Mouse (Mus musculus) kidney, adult 2 months (tissue): ENCODE measurements at regions not wholly inside any gene's neighbourhood (a gene's known extent, or its start where the extent isn't known, plus 50 kb on each side); places are given as distances from the start of the nearest gene placed in this dataset.
A peak's percentile ranks its signal among the peaks of the same experiment; 100 is the strongest.

Experiments
- DNase-seq: peaks from one replicate; pipeline ENCODE4 v3.0.0; 2021
- H3K27ac ChIP-seq: fragments of 200-500 bp; 2 replicates; pipeline ENCODE4 v1.5.1; 2012; ENCODE audit warnings: low read depth, low read length, control low read depth, inconsistent platforms; ENCODE audit not compliant: insufficient read depth
- H3K27me3 ChIP-seq: fragments of 200-500 bp; replicated peaks from 2 replicates; pipeline ENCODE4 v1.6.1; 2012; ENCODE audit warnings: mild to moderate bottlenecking, moderate library complexity, low read length, inconsistent platforms; ENCODE audit not compliant: control insufficient read depth, insufficient read depth
- H3K36me3 ChIP-seq: fragments of 200-500 bp; 2 replicates; pipeline ENCODE4 v1.6.1; 2012; ENCODE audit warnings: mild to moderate bottlenecking, moderate library complexity, low read length, inconsistent platforms; ENCODE audit not compliant: control insufficient read depth, insufficient read depth
- H3K4me1 ChIP-seq: fragments of 200-500 bp; 2 replicates; pipeline ENCODE4 v1.6.1; 2011; ENCODE audit warnings: low read length; ENCODE audit not compliant: control insufficient read depth, insufficient read depth
- H3K4me3 ChIP-seq: fragments of 200-500 bp; 2 replicates; pipeline ENCODE4 v1.5.1; 2011; ENCODE audit warnings: mild to moderate bottlenecking, low read depth, low read length, control low read depth; ENCODE audit not compliant: insufficient read depth
- CTCF ChIP-seq: fragments of 200-500 bp; conservative IDR thresholded peaks from 2 replicates; pipeline ENCODE4 v1.5.1; 2011; ENCODE audit warnings: low read depth, mild to moderate bottlenecking, control low read depth, low read length, moderate library complexity, mixed read lengths; ENCODE audit not compliant: insufficient read depth, insufficient read length
- POLR2A ChIP-seq: fragments of 200-500 bp; IDR thresholded peaks from one replicate; pipeline ENCODE4 v1.6.1; 2011; ENCODE audit warnings: low read depth, low read length, control low read depth
- WGBS: fragments of 180-500 bp; shearing (Covaris S2); methylation state at CpG from one replicate; pipeline ENCODE4 v1.1.7; 2018; 5-methylcytosine and 5-hydroxymethylcytosine counted together

GRCm38 (mm10) chrX:19223336-19223735 is 257.8 kb downstream of the Tex13c3 start:
- no peak overlapping the region for H3K4me3 ChIP-seq
- no peaks in the 10 kb centered on the region for H3K4me1 ChIP-seq
- no peak for TF ChIP-seq CTCF
- no peak for TF ChIP-seq POLR2A
- no peak overlapping the region for H3K27ac ChIP-seq
- no peaks in the 10 kb centered on the region for H3K36me3 ChIP-seq
- no peaks in the 10 kb centered on the region for H3K27me3 ChIP-seq
- DNase-seq, result no peak

GRCm38 (mm10) chrX:19220785-19221496 is 260.2 kb downstream of the Tex13c3 start:
- Histone ChIP-seq H3K27ac (no peak overlapping the region), H3K27me3 (no peaks in the 10 kb centered on the region), H3K4me1 (no peaks in the 10 kb centered on the region), H3K4me3 (no peak overlapping the region), H3K36me3 (no peaks in the 10 kb centered on the region)
- no peak for DNase-seq
- TF ChIP-seq POLR2A, result no peak
- TF ChIP-seq CTCF, result no peak
- WGBS, result 81% methylated on average over 1 of the region's 1 CpGs

GRCm38 (mm10) chrX:19219727-19220126 is 261.4 kb downstream of the Tex13c3 start:
- Histone ChIP-seq H3K27ac (no peak overlapping the region), H3K4me3 (no peak overlapping the region), H3K27me3 (no peaks in the 10 kb centered on the region), H3K4me1 (no peaks in the 10 kb centered on the region), H3K36me3 (no peaks in the 10 kb centered on the region)
- TF ChIP-seq POLR2A (no peak), CTCF (no peak)
- no peak for DNase-seq
- 98% methylated on average over 2 of the region's 2 CpGs for WGBS

- no peak for DNase-seq
- 96% methylated on average over 2 of the region's 2 CpGs for WGBS
- H3K36me3 ChIP-seq, result no peaks in the 10 kb centered on the region
- no peak overlapping the region for H3K4me3 ChIP-seq
- no peak overlapping the region for H3K27ac ChIP-seq
- H3K4me1 ChIP-seq, result no peaks in the 10 kb centered on the region
- no peaks in the 10 kb centered on the region for H3K27me3 ChIP-seq
- TF ChIP-seq POLR2A (no peak), CTCF (no peak)
These were observed 261.8 kb downstream of the Tex13c3 start for GRCm38 (mm10) chrX:19219301-19219700.

- WGBS, result 23% methylated on average over 1 of the region's 1 CpGs
- H3K36me3 ChIP-seq, result no peaks in the 10 kb centered on the region
- no peak overlapping the region for H3K27ac ChIP-seq
- no peak overlapping the region for H3K4me3 ChIP-seq
- TF ChIP-seq POLR2A (no peak), CTCF (peak; percentile 11; the same call in 1 of the 2 replicates)
- DNase-seq, result no peak
- H3K4me1 ChIP-seq, result peaks cover 2% of the 10 kb centered on the region; the same call in 1 of the 2 replicates
- no peaks in the 10 kb centered on the region for H3K27me3 ChIP-seq
These were observed 274.7 kb downstream of the Tex13c3 start for GRCm38 (mm10) chrX:19206420-19206819.

- Histone ChIP-seq H3K27ac (no peak overlapping the region), H3K36me3 (no peaks in the 10 kb centered on the region), H3K4me1 (peaks cover 2% of the 10 kb centered on the region; the same call in 1 of the 2 replicates), H3K4me3 (no peak overlapping the region), H3K27me3 (no peaks in the 10 kb centered on the region)
- 100% methylated on average over 1 of the region's 1 CpGs for WGBS
- no peak for TF ChIP-seq POLR2A
- no peak for TF ChIP-seq CTCF
- DNase-seq, result no peak
These were observed 278.6 kb downstream of the Tex13c3 start for GRCm38 (mm10) chrX:19202542-19202941.

- DNase-seq, result no peak
- Histone ChIP-seq H3K27ac (no peak overlapping the region), H3K4me1 (peaks cover 2% of the 10 kb centered on the region; the same call in 1 of the 2 replicates), H3K27me3 (no peaks in the 10 kb centered on the region), H3K4me3 (no peak overlapping the region), H3K36me3 (no peaks in the 10 kb centered on the region)
- no peak for TF ChIP-seq CTCF
- TF ChIP-seq POLR2A, result no peak
- WGBS, result 97% methylated on average over 1 of the region's 1 CpGs
These were observed 279.7 kb downstream of the Tex13c3 start for GRCm38 (mm10) chrX:19201383-19201782.
